Mouse (Mus musculus) hindbrain, embryonic 15.5 days (tissue): ENCODE data around the gene Olfr194. TPM values are rescaled to one million over a fixed set of nuclear protein-coding genes. Genes with fewer than 3 reads are reported as not detected.

Experiments used
- ATAC-seq: fragments of 200-750 bp; cut with Nextera tagmentation; 2 replicates; pipeline ENCODE4 v1.8.0; 2017; ENCODE audit warnings: low read depth, moderate number of reproducible peaks, moderate TSS enrichment; ENCODE audit not compliant: low FRiP score
- H3K27ac ChIP-seq: fragments of 300-500 bp; sonication (generic); replicated peaks from 2 replicates; pipeline ENCODE4 v1.5.1; 2015; ENCODE audit warnings: mild to moderate bottlenecking, inconsistent platforms
- H3K27me3 ChIP-seq: fragments of 300-500 bp; sonication (generic); 2 replicates; pipeline ENCODE4 v1.6.1; 2015; ENCODE audit warnings: control low read depth, inconsistent platforms
- H3K36me3 ChIP-seq: fragments of 300-500 bp; sonication (generic); 2 replicates; pipeline ENCODE4 v1.6.1; 2015; ENCODE audit warnings: control low read depth, inconsistent platforms
- H3K4me1 ChIP-seq: fragments of 300-500 bp; sonication (generic); replicated peaks from 2 replicates; pipeline ENCODE4 v1.6.1; 2015; ENCODE audit warnings: control low read depth, inconsistent platforms
- H3K4me2 ChIP-seq: fragments of 300-500 bp; sonication (generic); 2 replicates; pipeline ENCODE4 v1.6.1; 2015; ENCODE audit warnings: moderate library complexity, mild to moderate bottlenecking, inconsistent platforms
- H3K4me3 ChIP-seq: fragments of 300-500 bp; sonication (generic); 2 replicates; pipeline ENCODE4 v1.5.1; 2015; ENCODE audit warnings: mild to moderate bottlenecking, inconsistent platforms
- H3K9ac ChIP-seq: fragments of 300-500 bp; sonication (generic); 2 replicates; pipeline ENCODE4 v1.6.1; 2015; ENCODE audit warnings: inconsistent platforms
- H3K9me3 ChIP-seq: fragments of 300-500 bp; sonication (generic); 2 replicates; pipeline ENCODE4 v1.6.1; 2016; ENCODE audit warnings: control low read depth, inconsistent platforms
- polyA plus RNA-seq: library from polyadenylated mRNA; unstranded; fragments of >200 nt; fragmentation: Nextera tagmentation; extraction: Ambion mirVana; gene quantifications from 2 replicates; pipeline ENCODE4 v1.2.1, GENCODE M21; 2015

Olfr194 gene
- polyA plus RNA-seq, 1 experiment from 2014 or later, result not detected

GRCm38 (mm10) chr16:59071755-59072154, 49.1 kb downstream of the Olfr194 start:
- Histone ChIP-seq H3K27ac (no peak overlapping the region), H3K4me3 (no peak overlapping the region), H3K36me3 (no peaks in the 10 kb centered on the region), H3K4me1 (no peaks in the 10 kb centered on the region), H3K9me3 (no peaks in the 10 kb centered on the region), H3K9ac (no peak overlapping the region), H3K27me3 (no peaks in the 10 kb centered on the region), H3K4me2 (no peak overlapping the region)
- ATAC-seq, result no peak

Other genes with a start within 250 kb of the Olfr194 start
- not detected in 2 replicates for gene Olfr177, start 246.3 kb downstream of the Olfr194 start, polyA plus RNA-seq
- gene Olfr178, start 229.0 kb downstream of the Olfr194 start, polyA plus RNA-seq, result not detected in 2 replicates
- not detected in 2 replicates for gene Olfr181, start 192.3 kb downstream of the Olfr194 start, polyA plus RNA-seq
- gene Olfr180, start 191.7 kb downstream of the Olfr194 start, polyA plus RNA-seq, result not detected in 2 replicates
- not detected in 2 replicates for gene Olfr183, start 125.7 kb downstream of the Olfr194 start, polyA plus RNA-seq
- not detected in 2 replicates for gene Olfr186, start 90.8 kb downstream of the Olfr194 start, polyA plus RNA-seq
- not detected in 2 replicates for gene Olfr187, start 81.3 kb downstream of the Olfr194 start, polyA plus RNA-seq
- gene Olfr190, start 43.1 kb downstream of the Olfr194 start, polyA plus RNA-seq, result not detected in 2 replicates
- not detected in 2 replicates for gene Olfr191, start 31.2 kb downstream of the Olfr194 start, polyA plus RNA-seq
- not detected in 2 replicates for gene Olfr193, start 9.2 kb downstream of the Olfr194 start, polyA plus RNA-seq
- gene Olfr195, start 26.0 kb upstream of the Olfr194 start, polyA plus RNA-seq, result not detected in 2 replicates
- not detected in 2 replicates for gene Olfr196, start 49.4 kb upstream of the Olfr194 start, polyA plus RNA-seq
- not detected in 2 replicates for gene Olfr198, start 82.5 kb upstream of the Olfr194 start, polyA plus RNA-seq
- not detected in 2 replicates for gene Olfr199, start 98.7 kb upstream of the Olfr194 start, polyA plus RNA-seq
- gene Olfr201, start 151.6 kb upstream of the Olfr194 start, polyA plus RNA-seq, result not detected in 2 replicates
- gene Olfr202, start 165.7 kb upstream of the Olfr194 start, polyA plus RNA-seq, result not detected in 2 replicates
- not detected in 2 replicates for gene Olfr203, start 177.8 kb upstream of the Olfr194 start, polyA plus RNA-seq
- gene Olfr204, start 197.2 kb upstream of the Olfr194 start, polyA plus RNA-seq, result not detected in 2 replicates
- gene Olfr205, start 210.1 kb upstream of the Olfr194 start, polyA plus RNA-seq, result not detected in 2 replicates
- not detected in 2 replicates for gene Olfr206, start 228.2 kb upstream of the Olfr194 start, polyA plus RNA-seq
- not detected in 2 replicates for gene Olfr209, start 242.9 kb upstream of the Olfr194 start, polyA plus RNA-seq